Mouse (Mus musculus) kidney, postnatal 0 days (tissue): ENCODE measurements around the gene Syt7. TPM values are rescaled to one million over a fixed set of nuclear protein-coding genes. Genes with fewer than 3 reads are reported as not detected.

Experiments
- ATAC-seq: fragments of 200-750 bp; cut with Nextera tagmentation; replicated peaks from 2 replicates; pipeline ENCODE4 v1.8.0; 2017; ENCODE audit warnings: low read depth, moderate number of reproducible peaks, moderate TSS enrichment, moderate library complexity; ENCODE audit not compliant: low FRiP score
- DNase-seq: peaks from one replicate; pipeline ENCODE4 v3.0.0-alpha.2; 2016; ENCODE audit warnings: low spot score
- H3K27ac ChIP-seq: fragments of 300-500 bp; sonication (generic); 2 replicates; pipeline ENCODE4 v1.5.1; 2014; ENCODE audit warnings: mild to moderate bottlenecking
- H3K27me3 ChIP-seq: fragments of 300-500 bp; sonication (generic); 2 replicates; pipeline ENCODE4 v1.6.1; 2014; ENCODE audit warnings: low read length, mixed read lengths; ENCODE audit not compliant: insufficient read depth
- H3K36me3 ChIP-seq: fragments of 300-500 bp; sonication (generic); 2 replicates; pipeline ENCODE4 v1.6.1; 2014; ENCODE audit warnings: low read length, mixed read lengths; ENCODE audit not compliant: insufficient read depth
- H3K4me1 ChIP-seq: fragments of 300-500 bp; sonication (generic); replicated peaks from 2 replicates; pipeline ENCODE4 v1.6.1; 2014; ENCODE audit warnings: antibody characterized with exemption, low read length, mixed read lengths; ENCODE audit not compliant: insufficient read depth
- H3K4me2 ChIP-seq: fragments of 300-500 bp; sonication (generic); 2 replicates; pipeline ENCODE4 v1.6.1; 2014; ENCODE audit warnings: mild to moderate bottlenecking, low read length, moderate library complexity, mixed read lengths
- H3K4me3 ChIP-seq: fragments of 300-500 bp; sonication (generic); replicated peaks from 2 replicates; pipeline ENCODE4 v1.5.1; 2014; ENCODE audit warnings: low read depth, low read length
- H3K9ac ChIP-seq: fragments of 300-500 bp; sonication (generic); 2 replicates; pipeline ENCODE4 v1.6.1; 2014; ENCODE audit warnings: low read depth, low read length
- H3K9me3 ChIP-seq: fragments of 300-500 bp; sonication (generic); replicated peaks from 2 replicates; pipeline ENCODE4 v1.6.1; 2016; ENCODE audit warnings: low read length, inconsistent platforms, mixed read lengths
- CTCF ChIP-seq: IDR thresholded peaks from 2 replicates; pipeline ENCODE4 v1.5.1; 2016; ENCODE audit warnings: antibody characterized with exemption, low read depth, mild to moderate bottlenecking, moderate library complexity
- WGBS: fragments of 180-500 bp; shearing (Covaris S2); extraction: QIAGEN DNeasy Blood & Tissue Kit; methylation state at CpG from one replicate; pipeline ENCODE4 v1.1.7; 2014; 5-methylcytosine and 5-hydroxymethylcytosine counted together
- polyA plus RNA-seq: library from polyadenylated mRNA; unstranded; fragments of >200 nt; fragmentation: Nextera tagmentation; extraction: Ambion mirVana; gene quantifications from 2 replicates; pipeline ENCODE4 v1.2.1, GENCODE M21; 2015

The Syt7 gene
- polyA plus RNA-seq, 1 experiment from 2014 or later = 1.7 TPM

DNA sequence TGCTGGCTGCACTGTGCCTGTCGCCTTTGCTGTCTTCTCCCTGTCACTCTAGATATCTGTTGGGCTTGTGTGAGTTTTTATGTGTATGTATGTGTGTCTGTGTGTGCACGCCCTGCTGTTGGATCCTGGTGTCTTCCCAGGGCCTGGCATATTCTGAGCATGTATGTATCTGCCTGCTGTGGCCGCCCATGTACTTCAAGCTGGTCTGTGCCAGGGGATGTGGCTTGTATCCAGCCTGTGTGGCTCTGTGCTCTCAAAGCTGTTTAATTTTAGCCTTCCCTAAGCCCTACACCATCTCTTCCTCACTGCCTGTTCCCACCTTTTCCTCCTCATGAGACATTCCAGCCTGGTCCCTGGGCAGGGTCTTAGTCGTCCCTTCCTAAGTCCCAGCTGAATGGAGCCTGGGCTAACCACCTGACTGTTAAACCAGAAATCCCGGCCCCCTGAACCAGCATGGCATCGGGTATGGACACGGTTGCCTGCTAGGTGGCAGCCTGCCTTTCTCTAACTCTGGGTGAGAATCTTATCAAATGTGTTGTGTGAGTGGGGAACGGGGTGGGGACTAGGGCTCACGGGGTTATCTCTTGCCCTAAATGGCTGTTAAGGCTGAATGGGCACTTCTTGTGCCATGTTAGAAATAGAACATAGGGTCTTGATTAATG is 45.1 kb downstream of the Syt7 start:
- TF ChIP-seq CTCF = no peak
- no peak overlapping the region for H3K4me2 ChIP-seq
- no peak overlapping the region for H3K4me3 ChIP-seq
- H3K27me3 ChIP-seq = no peaks in the 10 kb centered on the region
- 0 out of 2 replicates have a peak, but pooled peaks cover 6% of the 10 kb centered on the region for H3K4me1 ChIP-seq
- no peak for ATAC-seq
- 72% methylated on average over 9 of the region's 9 CpGs for WGBS
- H3K9ac ChIP-seq = no peak overlapping the region
- no peak for DNase-seq
- no peaks in the 10 kb centered on the region for H3K9me3 ChIP-seq
- H3K27ac ChIP-seq = no peak overlapping the region
- H3K36me3 ChIP-seq = no peaks in the 10 kb centered on the region

DNA sequence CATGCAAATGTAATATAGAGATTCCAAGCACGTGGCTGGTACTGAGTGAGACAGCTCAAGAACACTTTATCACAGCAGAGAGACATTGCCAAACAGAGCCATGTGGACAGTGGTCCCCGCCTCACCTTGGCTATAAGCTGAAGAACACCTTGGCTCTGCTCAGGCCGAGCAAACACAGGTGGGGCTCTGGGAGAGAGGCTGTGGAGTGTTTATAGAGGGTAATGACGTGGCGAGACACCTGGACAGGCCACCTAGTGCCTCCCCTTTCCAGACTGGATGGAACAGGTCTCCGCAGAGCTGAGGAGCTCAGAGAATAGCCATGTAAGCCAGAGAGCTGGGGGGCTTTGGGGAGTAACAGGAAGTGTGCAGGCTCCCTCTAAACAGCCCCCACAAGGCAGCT is 46.0 kb downstream of the Syt7 start:
- WGBS = 71% methylated on average over 6 of the region's 6 CpGs
- Histone ChIP-seq H3K4me1 (no peaks in the 10 kb centered on the region), H3K27ac (no peak overlapping the region), H3K4me2 (no peak overlapping the region), H3K36me3 (no peaks in the 10 kb centered on the region), H3K4me3 (no peak overlapping the region), H3K9ac (no peak overlapping the region), H3K9me3 (no peaks in the 10 kb centered on the region), H3K27me3 (no peaks in the 10 kb centered on the region)
- TF ChIP-seq CTCF = no peak
- DNase-seq (no peak), ATAC-seq (no peak)

DNA sequence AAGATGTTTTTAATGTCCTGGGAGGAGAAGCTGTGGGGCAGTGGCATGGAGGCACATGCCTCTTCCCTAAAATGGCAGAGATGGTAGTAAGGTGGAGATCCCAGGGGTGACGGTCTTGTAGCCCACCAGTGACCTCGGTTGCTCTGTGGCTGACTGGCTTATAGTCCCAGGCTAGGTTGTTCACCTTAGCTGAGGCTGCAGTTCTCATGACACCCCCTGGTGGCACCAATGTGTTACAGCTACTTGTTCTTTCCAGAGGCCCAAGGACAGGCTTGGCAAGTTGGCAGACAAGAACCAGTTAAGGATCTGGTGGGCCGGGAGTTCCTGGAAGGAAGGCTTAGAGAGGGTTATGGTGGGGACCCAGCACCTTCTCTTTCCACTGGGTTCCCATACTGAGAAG is 47.0 kb downstream of the Syt7 start:
- Histone ChIP-seq H3K27ac (no peak overlapping the region), H3K9ac (no peak overlapping the region), H3K36me3 (no peaks in the 10 kb centered on the region), H3K27me3 (no peaks in the 10 kb centered on the region), H3K4me1 (no peaks in the 10 kb centered on the region), H3K9me3 (no peaks in the 10 kb centered on the region), H3K4me2 (no peak overlapping the region), H3K4me3 (no peak overlapping the region)
- ATAC-seq (0 out of 2 replicates have a peak, but pooled peaks have one; percentile 9), DNase-seq (peak; percentile 88)
- TF ChIP-seq CTCF = peak; percentile 89
- 35% methylated on average over 3 of the region's 3 CpGs for WGBS

DNA sequence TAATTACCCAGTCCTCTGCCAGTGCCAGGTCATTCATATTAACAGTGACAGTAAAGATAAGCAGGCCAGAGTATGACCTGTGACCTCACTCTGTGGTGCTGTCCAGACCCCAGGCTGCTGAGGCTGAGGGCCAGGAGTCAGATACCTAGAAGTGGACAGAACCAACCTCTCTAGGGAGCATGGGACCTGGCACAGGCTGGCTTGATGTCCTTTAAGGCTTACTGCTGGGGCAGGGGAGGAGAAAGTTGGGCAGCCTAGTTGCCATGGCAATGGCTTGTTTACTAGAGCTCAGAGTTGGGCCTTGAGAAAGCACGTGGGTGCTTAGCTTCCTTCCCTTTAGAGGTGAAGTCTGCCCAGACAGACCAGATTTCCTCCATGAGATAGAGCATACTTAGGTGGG is 47.8 kb downstream of the Syt7 start:
- TF ChIP-seq CTCF = no peak
- H3K36me3 ChIP-seq = no peaks in the 10 kb centered on the region
- no peak for ATAC-seq
- H3K4me3 ChIP-seq = no peak overlapping the region
- WGBS = 52% methylated on average over 1 of the region's 1 CpGs
- H3K4me1 ChIP-seq = no peaks in the 10 kb centered on the region
- H3K27me3 ChIP-seq = no peaks in the 10 kb centered on the region
- DNase-seq = no peak
- no peaks in the 10 kb centered on the region for H3K9me3 ChIP-seq
- no peak overlapping the region for H3K9ac ChIP-seq
- H3K27ac ChIP-seq = no peak overlapping the region
- no peak overlapping the region for H3K4me2 ChIP-seq

DNA sequence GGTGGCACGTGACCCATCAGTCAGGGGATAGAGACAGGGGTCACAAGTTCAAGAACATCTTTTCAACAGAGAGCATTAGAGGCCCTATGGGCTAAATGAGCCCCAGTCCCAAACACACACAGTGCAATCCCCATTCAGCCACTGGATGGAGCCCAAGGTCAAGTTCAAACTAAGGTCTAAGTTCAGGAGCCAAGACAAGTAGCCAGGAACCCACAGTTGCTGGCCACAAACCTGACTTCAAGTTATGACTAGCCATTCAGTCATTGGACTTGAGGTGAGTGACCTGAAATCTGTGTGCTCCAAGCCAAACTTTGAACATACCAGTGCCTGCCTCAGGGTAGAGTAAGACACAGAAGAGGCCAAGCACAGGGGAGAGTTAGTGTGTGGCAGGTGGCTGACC is 48.6 kb downstream of the Syt7 start:
- WGBS = 67% methylated on average over 1 of the region's 1 CpGs
- no peak for DNase-seq
- H3K27ac ChIP-seq = no peak overlapping the region
- H3K9me3 ChIP-seq = no peaks in the 10 kb centered on the region
- no peaks in the 10 kb centered on the region for H3K4me1 ChIP-seq
- no peaks in the 10 kb centered on the region for H3K36me3 ChIP-seq
- no peak overlapping the region for H3K9ac ChIP-seq
- peak; percentile 35; the same call in 1 of the 2 replicates for TF ChIP-seq CTCF
- no peak for ATAC-seq
- no peak overlapping the region for H3K4me2 ChIP-seq
- no peak overlapping the region for H3K4me3 ChIP-seq
- no peaks in the 10 kb centered on the region for H3K27me3 ChIP-seq

DNA sequence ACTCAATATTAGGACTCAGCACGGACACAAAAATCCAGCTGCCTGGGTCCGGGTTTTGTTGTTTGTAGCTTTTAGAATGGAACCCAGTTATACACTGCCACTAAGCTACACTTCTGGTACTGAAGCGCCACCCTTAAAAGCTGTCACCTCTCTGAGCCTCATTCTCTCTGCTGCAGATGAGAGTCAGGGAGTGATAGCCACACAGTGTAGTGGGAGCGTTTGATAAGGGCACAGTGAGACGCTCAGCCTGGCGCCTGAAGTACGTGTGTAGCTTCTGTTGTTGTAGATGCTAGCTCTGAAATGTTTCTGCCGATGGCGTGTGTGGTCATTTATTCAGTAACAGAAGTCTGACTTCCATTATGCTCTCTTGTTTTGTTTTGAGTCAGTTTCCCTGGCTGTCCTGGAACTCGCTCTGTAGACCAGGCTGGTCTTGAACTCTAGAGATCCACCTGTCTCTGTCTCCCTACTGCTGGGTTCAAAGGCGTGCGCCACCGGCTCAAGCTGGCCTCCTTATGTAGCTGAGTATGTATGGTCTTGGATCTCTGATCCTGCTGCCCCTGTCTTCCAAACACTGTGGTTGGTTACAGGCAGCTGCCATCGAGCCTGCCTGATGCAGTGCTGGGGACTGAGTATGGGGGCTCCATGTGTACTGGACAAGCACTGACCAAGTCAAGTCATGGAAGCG is 55.9 kb downstream of the Syt7 start:
- WGBS = 93% methylated on average over 15 of the region's 15 CpGs
- no peak overlapping the region for H3K27ac ChIP-seq
- no peaks in the 10 kb centered on the region for H3K27me3 ChIP-seq
- H3K9me3 ChIP-seq = no peaks in the 10 kb centered on the region
- H3K9ac ChIP-seq = no peak overlapping the region
- ATAC-seq = no peak
- H3K4me3 ChIP-seq = no peak overlapping the region
- H3K4me1 ChIP-seq = no peaks in the 10 kb centered on the region
- TF ChIP-seq CTCF = no peak
- H3K4me2 ChIP-seq = no peak overlapping the region
- H3K36me3 ChIP-seq = no peaks in the 10 kb centered on the region
- DNase-seq = no peak
